Mouse (Mus musculus) liver, embryonic 14.5 days (tissue): Measurements from ENCODE around the gene Ifit1. TPM values are rescaled to one million over a fixed set of nuclear protein-coding genes. Genes with fewer than 3 reads are reported as not detected.

Source experiments
- ATAC-seq: fragments of 200-750 bp; cut with Nextera tagmentation; 2 replicates; pipeline ENCODE4 v1.8.0; 2017; ENCODE audit warnings: moderate number of reproducible peaks, mild to moderate bottlenecking, moderate library complexity; ENCODE audit not compliant: insufficient read depth
- DNase-seq, 3 experiments: peaks; one replicate each; pipeline ENCODE4 v3.0.0-alpha.2; 2012 to 2013; ENCODE audit warnings: low read depth in 3 of 3, low spot score in 3 of 3
- H3K27ac ChIP-seq: fragments of 300-500 bp; sonication (generic); 2 replicates; pipeline ENCODE4 v1.5.1; 2014; ENCODE audit warnings: moderate library complexity, mild to moderate bottlenecking, control low read depth, inconsistent platforms
- H3K27me3 ChIP-seq: fragments of 300-500 bp; sonication (generic); 2 replicates; pipeline ENCODE4 v1.6.1; 2014; ENCODE audit warnings: mild to moderate bottlenecking, low read length, moderate library complexity; ENCODE audit not compliant: control insufficient read depth, insufficient read depth
- H3K36me3 ChIP-seq: fragments of 300-500 bp; sonication (generic); replicated peaks from 2 replicates; pipeline ENCODE4 v1.6.1; 2014; ENCODE audit warnings: low read depth; ENCODE audit not compliant: control insufficient read depth, insufficient read depth
- H3K4me1 ChIP-seq, 2 experiments: fragments of 200-500 bp in 1 of 2; fragments of 300-500 bp in 1 of 2; sonication (generic) in 1 of 2; replicated peaks; 2 replicates each; pipeline ENCODE4 v1.6.1; 2012 to 2014; ENCODE audit warnings: antibody characterized with exemption in 1 of 2, inconsistent platforms in 1 of 2, low read length in 1 of 2; ENCODE audit not compliant: control insufficient read depth in 2 of 2, insufficient read depth in 2 of 2
- H3K4me2 ChIP-seq: fragments of 300-500 bp; sonication (generic); 2 replicates; pipeline ENCODE4 v1.6.1; 2014; ENCODE audit warnings: low read depth, mild to moderate bottlenecking, control low read depth, moderate library complexity
- H3K4me3 ChIP-seq, 2 experiments: fragments of 200-500 bp in 1 of 2; fragments of 300-500 bp in 1 of 2; sonication (generic) in 1 of 2; 2 replicates each; pipeline ENCODE4 v1.5.1; 2012 to 2014; ENCODE audit warnings: low read depth in 2 of 2, low read length in 2 of 2, mild to moderate bottlenecking in 2 of 2, control low read depth in 1 of 2, inconsistent platforms in 1 of 2, moderate library complexity in 1 of 2; ENCODE audit not compliant: insufficient read depth in 1 of 2
- H3K9ac ChIP-seq: fragments of 300-500 bp; sonication (generic); replicated peaks from 2 replicates; pipeline ENCODE4 v1.6.1; 2014; ENCODE audit warnings: mild to moderate bottlenecking, control low read depth, moderate library complexity
- H3K9me3 ChIP-seq: fragments of 300-500 bp; sonication (generic); 2 replicates; pipeline ENCODE4 v1.6.1; 2016; ENCODE audit warnings: low read length, mixed read lengths; ENCODE audit not compliant: control insufficient read depth
- CTCF ChIP-seq: IDR thresholded peaks from 2 replicates; pipeline ENCODE4 v1.5.1; 2016; ENCODE audit warnings: antibody characterized with exemption, low read depth, control low read depth
- EP300 ChIP-seq: IDR thresholded peaks from 2 replicates; pipeline ENCODE4 v1.6.1; 2016; ENCODE audit warnings: antibody characterized with exemption, low read depth
- WGBS: fragments of 180-500 bp; shearing (Covaris S2); extraction: QIAGEN DNeasy Blood & Tissue Kit; methylation state at CpG from one replicate; pipeline ENCODE4 v1.1.7; 2014; ENCODE audit not compliant: insufficient replicate concordance; 5-methylcytosine and 5-hydroxymethylcytosine counted together
- polyA plus RNA-seq, 2 experiments: library from polyadenylated mRNA; depleted of rRNA in 1 of 2; stranded (reverse) in 1 of 2; unstranded in 1 of 2; fragments of >200 nt; fragmentation: Nextera tagmentation in 1 of 2; extraction: Ambion mirVana in 1 of 2; gene quantifications; 2 replicates each; pipeline versions ENCODE4 v1.2.1 to v1.2.3; 2012 to 2014

Ifit1 gene
- polyA plus RNA-seq, 2 experiments, result 0.63 to 1.1 TPM

DNA sequence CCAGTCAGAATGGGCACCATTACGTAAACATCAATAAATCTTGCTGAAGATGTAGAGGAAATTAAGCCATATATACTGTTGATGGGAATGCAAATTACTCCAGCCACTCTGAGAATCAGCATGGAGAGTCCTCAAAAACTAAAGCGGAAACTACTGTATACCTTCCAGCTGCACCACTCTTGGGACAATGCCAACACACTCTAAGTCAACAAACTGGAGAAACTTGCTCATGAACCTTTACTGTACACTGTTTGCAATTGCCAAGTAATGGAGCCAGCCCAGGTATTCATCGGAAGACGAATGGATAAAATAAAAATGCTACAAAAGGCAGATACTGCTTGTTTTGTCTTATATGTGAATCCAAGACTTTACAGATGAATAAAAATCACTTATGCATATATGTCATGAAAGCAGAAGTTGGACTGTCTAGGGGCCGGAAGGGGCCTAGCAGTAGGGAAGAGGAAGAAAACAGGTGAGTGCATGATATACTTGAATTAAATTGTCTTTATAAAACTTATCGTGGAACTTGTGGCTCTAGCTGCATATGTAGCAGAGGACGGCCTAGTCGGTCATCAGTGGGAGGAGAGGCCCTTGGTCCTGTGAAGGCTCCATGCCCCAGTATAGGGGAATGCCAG, 55.8 kb downstream of the Ifit1 start:
- Histone ChIP-seq H3K4me2 (no peak overlapping the region), H3K36me3 (no peaks in the 10 kb centered on the region), H3K9ac (no peak overlapping the region), H3K27ac (no peak overlapping the region), H3K4me3 (no peak overlapping the region), H3K27me3 (no peaks in the 10 kb centered on the region), H3K9me3 (no peaks in the 10 kb centered on the region), H3K4me1 (peaks cover 0 to 6% of the 10 kb centered on the region in 2 experiments; a peak in 1 of 4 replicates)
- no peak for DNase-seq
- ATAC-seq, result no peak
- no peak for TF ChIP-seq EP300
- no peak for TF ChIP-seq CTCF
- WGBS, result 68% methylated on average over 8 of the region's 8 CpGs

GRCm38 (mm10) chr19:34697461-34697860, 56.8 kb downstream of the Ifit1 start:
- ATAC-seq (no peak), DNase-seq (no peak)
- Histone ChIP-seq H3K4me1 (peaks cover 0 to 6% of the 10 kb centered on the region in 2 experiments; a peak in 1 of 4 replicates), H3K9ac (no peak overlapping the region), H3K4me2 (no peak overlapping the region), H3K4me3 (no peak overlapping the region), H3K27ac (no peak overlapping the region), H3K9me3 (no peaks in the 10 kb centered on the region), H3K36me3 (no peaks in the 10 kb centered on the region), H3K27me3 (no peaks in the 10 kb centered on the region)
- WGBS, result 45% methylated on average over 2 of the region's 2 CpGs
- no peak for TF ChIP-seq CTCF
- TF ChIP-seq EP300, result no peak

DNA sequence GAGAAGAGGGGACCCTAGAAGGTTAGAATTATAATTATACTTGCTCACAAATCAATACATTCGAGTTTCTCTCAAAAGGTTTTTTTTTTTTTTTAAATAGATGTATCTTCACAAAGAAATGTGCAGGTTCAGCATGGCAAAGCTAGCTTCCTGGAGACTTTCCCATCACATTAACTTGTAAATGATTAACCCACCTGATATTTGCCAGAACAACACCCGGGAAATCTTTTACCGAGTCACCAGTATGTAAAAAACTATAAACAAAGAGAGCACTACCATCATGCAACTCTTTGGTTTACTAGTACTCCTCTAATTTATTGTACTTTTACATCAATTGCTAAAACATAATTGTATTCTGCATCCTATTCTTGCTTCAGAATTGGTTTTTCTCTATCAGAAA, 57.8 kb downstream of the Ifit1 start:
- no peak for TF ChIP-seq EP300
- no peak for TF ChIP-seq CTCF
- Histone ChIP-seq H3K9ac (no peak overlapping the region), H3K4me3 (no peak overlapping the region), H3K9me3 (no peaks in the 10 kb centered on the region), H3K27ac (no peak overlapping the region), H3K4me1 (peaks cover 0 to 6% of the 10 kb centered on the region in 2 experiments; a peak in 1 of 4 replicates), H3K27me3 (no peaks in the 10 kb centered on the region), H3K4me2 (no peak overlapping the region), H3K36me3 (no peaks in the 10 kb centered on the region)
- ATAC-seq, result no peak
- DNase-seq, result no peak
- 53% methylated on average over 3 of the region's 3 CpGs for WGBS

DNA sequence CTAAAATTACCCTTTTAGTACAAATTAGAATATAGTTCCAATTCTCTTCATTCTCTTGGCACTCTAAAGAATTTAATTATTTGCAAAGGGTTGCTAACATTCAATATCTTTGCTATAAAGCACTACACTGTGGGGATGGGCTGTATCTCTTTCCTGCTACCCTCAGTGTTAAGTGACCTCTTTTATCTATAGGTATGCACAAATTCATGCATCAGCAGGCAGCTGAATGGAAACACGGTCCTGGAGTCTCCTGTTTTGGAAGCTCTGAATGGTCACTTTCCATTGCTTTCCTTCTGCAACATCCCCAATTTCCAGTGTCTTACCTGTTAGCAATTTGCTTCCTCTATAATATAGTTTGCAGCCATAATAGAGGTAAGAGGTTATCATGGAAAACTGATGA, 58.2 kb downstream of the Ifit1 start:
- 63% methylated on average over 1 of the region's 1 CpGs for WGBS
- Histone ChIP-seq H3K9me3 (no peaks in the 10 kb centered on the region), H3K27ac (no peak overlapping the region)

DNA sequence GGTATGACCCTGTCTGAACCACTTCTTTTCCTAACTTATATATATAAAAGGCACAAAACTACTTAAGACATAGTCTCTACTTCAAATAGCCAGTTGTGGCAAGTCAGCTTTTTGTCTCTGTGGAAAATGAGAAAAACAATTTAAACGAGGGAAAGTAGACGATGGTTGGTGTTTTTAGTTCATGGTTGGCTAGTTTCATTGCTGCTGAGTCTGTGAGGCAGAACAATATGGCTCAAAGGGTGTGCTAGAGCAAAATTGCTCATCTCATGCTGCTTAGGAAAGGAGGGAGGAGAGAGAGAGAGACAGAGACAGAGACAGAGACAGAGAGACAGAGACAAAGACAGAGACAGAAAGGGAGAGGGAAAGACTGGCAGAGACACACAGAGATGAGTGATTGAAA, 58.6 kb downstream of the Ifit1 start:
- 66% methylated on average over 2 of the region's 2 CpGs for WGBS

More for the DNA sequence above, 58.2 kb downstream of the Ifit1 start:
- no peak for DNase-seq
- Histone ChIP-seq H3K4me2 (no peak overlapping the region), H3K4me1 (peaks cover 0 to 6% of the 10 kb centered on the region in 2 experiments; a peak in 1 of 4 replicates), H3K36me3 (no peaks in the 10 kb centered on the region), H3K4me3 (no peak overlapping the region), H3K27me3 (no peaks in the 10 kb centered on the region), H3K9ac (no peak overlapping the region)
- ATAC-seq, result no peak
- no peak for TF ChIP-seq EP300
- no peak for TF ChIP-seq CTCF

More for the DNA sequence above, 58.6 kb downstream of the Ifit1 start:
- Histone ChIP-seq H3K36me3 (no peaks in the 10 kb centered on the region), H3K27me3 (no peaks in the 10 kb centered on the region), H3K4me2 (no peak overlapping the region), H3K9me3 (no peaks in the 10 kb centered on the region), H3K27ac (no peak overlapping the region), H3K9ac (no peak overlapping the region), H3K4me1 (peaks cover 0 to 6% of the 10 kb centered on the region in 2 experiments; a peak in 1 of 4 replicates), H3K4me3 (no peak overlapping the region)
- ATAC-seq, result no peak
- TF ChIP-seq CTCF (no peak), EP300 (no peak)
- no peak for DNase-seq

Other genes starting within 250 kb of the Ifit1 start
- gene Ch25h, start 165.7 kb upstream of the Ifit1 start, polyA plus RNA-seq (2012; rRNA removed), result 0.15 and 0.29 TPM in 2 replicates
- not detected in 2 replicates for gene Ch25h, start 165.7 kb upstream of the Ifit1 start, polyA plus RNA-seq (2014; fragmentation: Nextera tagmentation; extraction: Ambion mirVana)
- gene Lipa, start 113.4 kb upstream of the Ifit1 start, polyA plus RNA-seq (2012; rRNA removed), result 19.3 and 22.7 TPM in 2 replicates
- gene Lipa, start 113.4 kb upstream of the Ifit1 start, polyA plus RNA-seq (2014; fragmentation: Nextera tagmentation; extraction: Ambion mirVana), result 40.4 and 44.2 TPM in 2 replicates
- 0.75 and 2.1 TPM in 2 replicates for gene Ifit2, start 90.2 kb upstream of the Ifit1 start, polyA plus RNA-seq (2012; rRNA removed)
- gene Ifit2, start 90.2 kb upstream of the Ifit1 start, polyA plus RNA-seq (2014; fragmentation: Nextera tagmentation; extraction: Ambion mirVana), result 2.8 and 3.5 TPM in 2 replicates
- gene Ifit3, start 57.3 kb upstream of the Ifit1 start, polyA plus RNA-seq (2012; rRNA removed), result 0.54 and 1.1 TPM in 2 replicates
- gene Ifit3, start 57.3 kb upstream of the Ifit1 start, polyA plus RNA-seq (2014; fragmentation: Nextera tagmentation; extraction: Ambion mirVana), result 0.79 and 1.3 TPM in 2 replicates
- gene Ifit1bl1, start 38.9 kb upstream of the Ifit1 start, polyA plus RNA-seq (2012; rRNA removed), result 0.05 and 0.12 TPM in 2 replicates
- gene Ifit1bl1, start 38.9 kb upstream of the Ifit1 start, polyA plus RNA-seq (2014; fragmentation: Nextera tagmentation; extraction: Ambion mirVana), result 0.10 and 0.28 TPM in 2 replicates
- 0.12 and 0.21 TPM in 2 replicates for gene Ifit3b, start 32.9 kb upstream of the Ifit1 start, polyA plus RNA-seq (2012; rRNA removed)
- 0.11 and 0.24 TPM in 2 replicates for gene Ifit3b, start 32.9 kb upstream of the Ifit1 start, polyA plus RNA-seq (2014; fragmentation: Nextera tagmentation; extraction: Ambion mirVana)
- gene Ifit1bl2, start 128 bp upstream of the Ifit1 start, polyA plus RNA-seq (2012; rRNA removed), result 0.04 TPM in 1 of 2 replicates, not detected in the other
- gene Ifit1bl2, start 128 bp upstream of the Ifit1 start, polyA plus RNA-seq (2014; fragmentation: Nextera tagmentation; extraction: Ambion mirVana), result not detected in 2 replicates
- 4.0 and 4.8 TPM in 2 replicates for gene Slc16a12, start 106.4 kb downstream of the Ifit1 start, polyA plus RNA-seq (2012; rRNA removed)
- gene Slc16a12, start 106.4 kb downstream of the Ifit1 start, polyA plus RNA-seq (2014; fragmentation: Nextera tagmentation; extraction: Ambion mirVana), result 9.7 and 12.1 TPM in 2 replicates
- gene Pank1, start 238.6 kb downstream of the Ifit1 start, polyA plus RNA-seq (2012; rRNA removed), result 1.7 and 2.5 TPM in 2 replicates
- 6.7 and 7.1 TPM in 2 replicates for gene Pank1, start 238.6 kb downstream of the Ifit1 start, polyA plus RNA-seq (2014; fragmentation: Nextera tagmentation; extraction: Ambion mirVana)